Comparison of ENCODE assay signal across 9 mouse cellular contexts in the genomic region with DNA sequence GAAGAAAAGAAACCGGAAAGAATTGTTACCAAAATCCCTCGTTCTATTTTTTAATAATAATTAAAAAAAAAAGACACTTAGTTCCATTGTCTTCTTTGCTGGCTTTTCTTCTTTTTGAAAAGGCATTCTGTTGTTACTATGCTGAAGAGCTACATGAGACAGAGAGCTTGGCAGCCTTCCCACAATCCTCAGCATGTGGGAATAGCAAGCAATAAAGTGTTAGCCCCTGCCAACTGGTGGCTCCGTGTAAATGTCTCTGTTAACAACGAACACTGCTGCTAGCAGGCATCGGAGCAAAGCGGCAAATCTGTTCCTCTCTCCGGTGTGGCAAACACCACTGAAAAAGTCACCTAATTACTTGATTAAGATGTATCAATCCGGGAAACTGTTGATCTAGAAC.
DNase-seq lines count a peak whose midpoint lies in the region; ATAC-seq lines count a peak whose summit lies in the region.
"Had no signal": no experiment of that assay in that cellular context is flagged by ENCODE, and none has a peak within 500 bp of the region (broad histone marks: within the 10 kb centered on the region; RNA-seq: fewer than 3 reads in every experiment).

No protein-coding gene starts in this region.

- peak; percentile 45 for DNase-seq in adrenal gland, postnatal 10 days
- DNase-seq in adrenal gland, postnatal 36 days = no peak
- DNase-seq in kidney, postnatal 14 days = peak; percentile 32
- DNase-seq in kidney, adult 11 months = no peak
- DNase-seq in layer of hippocampus, adult 11-12 months (ENCODE audit: low spot score) = peak; percentile 86
- DNase-seq in right cerebral cortex, postnatal 10 days (ENCODE audit: low spot score in 2 of 2) = peak; percentile 84 to 86
- DNase-seq in thymus, postnatal 4 days = no peak
- DNase-seq: liver, embryonic 13.5 days had no signal

- ATAC-seq in megakaryocyte progenitor cell, adult 5-6 weeks (replicated peaks; ENCODE audit: poor library complexity) = no peak

Comparison
In these comparisons a context has a peak if more than half of its experiments do, and no peak if none do; other contexts are left out.
1. DNase-seq: peak in adrenal gland, postnatal 10 days (single experiment), kidney, postnatal 14 days (single experiment), layer of hippocampus, adult 11-12 months (single experiment) and right cerebral cortex, postnatal 10 days (2 of 2); none in adrenal gland, postnatal 36 days (0 of 2), kidney, adult 11 months (single experiment) and thymus, postnatal 4 days (single experiment).